ENCODE assay signal across 17 mouse cellular contexts in genomic region chr2:159646595-159646994, GRCm38 (mm10).
A peak's percentile ranks its signal among the peaks of the same experiment; 100 is the strongest.
DNase-seq lines count a peak whose midpoint lies in the region; ATAC-seq and TF ChIP-seq lines count a peak whose summit lies in the region.
"Had no signal": no experiment of that assay in that cellular context is flagged by ENCODE, and none has a peak within 500 bp of the region (broad histone marks: within the 10 kb centered on the region; RNA-seq: fewer than 3 reads in every experiment).

No protein-coding gene starts in this region.

- H3K27ac ChIP-seq in gastrocnemius, adult 2 months: peak overlapping the region; percentile 51
- H3K27ac ChIP-seq in kidney, postnatal 0 days: no peak overlapping the region
- H3K27ac ChIP-seq: forebrain, embryonic 15.5 days; hindbrain, embryonic 12.5 days; limb, embryonic 12.5 days; liver, embryonic 14.5 days; macrophage had no signal

- H3K36me3 ChIP-seq in kidney, postnatal 0 days (ENCODE audit: insufficient read depth, low read length): no peaks in the 10 kb centered on the region
- H3K36me3 ChIP-seq: forebrain, embryonic 15.5 days; hindbrain, embryonic 12.5 days; limb, embryonic 12.5 days had no signal

- TF ChIP-seq CTCF in gastrocnemius, adult 2 months (IDR thresholded peaks at IDR 0.05): no peak
- no peak for TF ChIP-seq CTCF in kidney, postnatal 0 days (IDR thresholded peaks at IDR 0.05; ENCODE audit: low read depth)

- no peak for ATAC-seq in kidney, postnatal 0 days (replicated peaks; ENCODE audit: low FRiP score, low read depth)
- ATAC-seq: CD4-positive, CD25-positive, alpha-beta regulatory T cell, adult 4 months; forebrain, embryonic 15.5 days; Patski had no signal

- H3K4me2 ChIP-seq in kidney, postnatal 0 days (ENCODE audit: low read length): no peak overlapping the region
- H3K4me2 ChIP-seq: forebrain, embryonic 15.5 days; hindbrain, embryonic 12.5 days; limb, embryonic 12.5 days; midbrain, embryonic 11.5 days had no signal

- H3K4me1 ChIP-seq in kidney, postnatal 0 days (replicated peaks; ENCODE audit: insufficient read depth, low read length): no peaks in the 10 kb centered on the region
- H3K4me1 ChIP-seq: forebrain, embryonic 15.5 days; hindbrain, embryonic 12.5 days had no signal

- peak; percentile 21 for DNase-seq in gastrocnemius, adult 2 months
- no peak for DNase-seq in gastrocnemius, postnatal 10 days
- DNase-seq in heart, postnatal 10 days: peak; percentile 2 to 6
- no peak for DNase-seq in heart, postnatal 4 days
- DNase-seq in kidney, postnatal 0 days (ENCODE audit: low spot score): peak; percentile 67
- DNase-seq in lung, postnatal 10 days: peak; percentile 9
- DNase-seq in layer of hippocampus, postnatal 36 days: no peak
- DNase-seq in layer of hippocampus, adult 8-10 months (ENCODE audit: low spot score in 2 of 2): no peak
- DNase-seq: cerebellum, adult 11 months had no signal

- 54% methylated on average over 2 of the region's 2 CpGs for WGBS in kidney, postnatal 0 days

- H3K9ac ChIP-seq in kidney, postnatal 0 days (ENCODE audit: low read depth, low read length): no peak overlapping the region
- H3K9ac ChIP-seq: forebrain, embryonic 15.5 days; hindbrain, embryonic 12.5 days; limb, embryonic 12.5 days; liver, embryonic 14.5 days had no signal

- no peak overlapping the region for H3K4me3 ChIP-seq in gastrocnemius, adult 2 months
- no peak overlapping the region for H3K4me3 ChIP-seq in kidney, postnatal 0 days (replicated peaks; ENCODE audit: low read depth, low read length)
- H3K4me3 ChIP-seq: forebrain, embryonic 15.5 days; hindbrain, embryonic 12.5 days; limb, embryonic 12.5 days had no signal

- H3K27me3 ChIP-seq in kidney, postnatal 0 days (ENCODE audit: insufficient read depth, low read length): no peaks in the 10 kb centered on the region
- H3K27me3 ChIP-seq: forebrain, embryonic 15.5 days; hindbrain, embryonic 12.5 days; limb, embryonic 12.5 days; Patski had no signal

- no peaks in the 10 kb centered on the region for H3K9me3 ChIP-seq in kidney, postnatal 0 days (replicated peaks; ENCODE audit: low read length)
- H3K9me3 ChIP-seq: forebrain, embryonic 15.5 days; hindbrain, embryonic 12.5 days; limb, embryonic 12.5 days had no signal

- intact Hi-C loops in gastrocnemius, adult 2 months (cut with DNase I): loop anchor here (5.0 kb wide), 4 partner anchors 351 to 931 kb away; partner anchors contain the start of gene Mafb
- intact Hi-C loops in heart, postnatal 10 days (cut with DNase I): loop anchor here (5.0 kb wide), 2 partner anchors 721 to 946 kb away; partner anchors contain the start of gene Mafb

Comparison
In these comparisons a context has a peak if more than half of its experiments do, and no peak if none do; other contexts are left out.
1. DNase-seq: peak in gastrocnemius, adult 2 months (single experiment), heart, postnatal 10 days (2 of 2), kidney, postnatal 0 days (single experiment) and lung, postnatal 10 days (single experiment); none in gastrocnemius, postnatal 10 days (single experiment), heart, postnatal 4 days (single experiment), layer of hippocampus, postnatal 36 days (0 of 2) and layer of hippocampus, adult 8-10 months (0 of 2).